Mouse (Mus musculus): ENCODE data around the gene Tnk2. TPM values are rescaled to one million over a fixed set of nuclear protein-coding genes. Genes with fewer than 3 reads are reported as not detected.
"Not testable (repeated sequence)": the region's sequence is repeated elsewhere in the genome, so short reads cannot be mapped to it uniquely, and the experiment has no call there.

Tnk2 gene
- polyA plus RNA-seq, 1 experiment from 2014 or later, result 24.2 TPM

DNA sequence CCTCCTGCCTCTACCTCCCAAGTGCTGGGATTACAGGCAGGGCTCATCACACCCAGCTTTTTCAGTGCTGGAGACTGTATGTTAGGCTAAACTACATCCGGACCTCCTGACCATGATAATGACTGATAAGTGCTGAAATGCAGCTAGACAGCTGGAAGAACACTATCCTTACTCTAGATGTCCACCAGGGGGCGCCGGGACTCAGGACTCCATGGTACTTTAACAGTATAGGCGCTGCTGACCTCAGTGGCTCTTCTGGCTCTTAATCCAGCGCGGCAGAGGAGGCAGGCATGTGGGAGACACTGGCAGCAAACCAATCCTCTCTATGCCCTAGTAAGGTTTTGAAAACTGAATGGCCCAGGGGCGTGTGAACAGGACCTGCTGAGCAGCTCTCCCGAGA, 5.2 kb upstream of the Tnk2 start:
- peak; percentile 59; the same call in 1 of the 2 replicates for ATAC-seq (replicated peaks)
- Histone ChIP-seq H3K36me3 (replicated peaks) (no peaks in the 10 kb centered on the region), H3K27ac (no peak overlapping the region), H3K4me2 (no peak overlapping the region), H3K4me3 (no peak overlapping the region), H3K4me1 (peaks cover 3% of the 10 kb centered on the region; the same call in 1 of the 2 replicates), H3K9ac (no peak overlapping the region), H3K9me3 (no peaks in the 10 kb centered on the region), H3K27me3 (replicated peaks) (no peaks in the 10 kb centered on the region)
- 6% methylated on average over 8 of the region's 8 CpGs for WGBS

DNA sequence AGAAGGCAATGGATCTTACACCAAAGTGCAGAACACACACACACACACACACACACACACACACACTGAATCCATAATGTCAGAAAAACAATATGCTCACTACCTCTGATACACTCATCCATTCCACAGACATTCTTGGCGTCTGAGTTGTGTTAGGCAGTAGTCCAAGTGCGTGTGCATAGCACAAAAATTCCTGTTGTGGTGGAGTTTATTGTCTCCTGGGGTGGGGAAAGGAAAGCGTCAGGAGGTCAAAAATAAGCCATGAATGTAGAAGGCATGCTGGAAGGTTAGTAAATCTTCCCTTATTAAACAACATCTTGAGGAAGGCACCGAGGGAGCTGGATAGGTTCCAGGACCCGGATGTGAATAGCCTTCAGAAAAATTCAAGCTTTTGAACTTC, 3.6 kb upstream of the Tnk2 start:
- H3K4me3 ChIP-seq, result no peak overlapping the region
- no peak overlapping the region for H3K9ac ChIP-seq
- peaks cover 9% of the 10 kb centered on the region for H3K4me1 ChIP-seq
- no peak for ATAC-seq (replicated peaks)
- no peaks in the 10 kb centered on the region for H3K36me3 ChIP-seq (replicated peaks)
- H3K27ac ChIP-seq, result no peak overlapping the region
- H3K4me2 ChIP-seq, result no peak overlapping the region
- H3K9me3 ChIP-seq, result no peaks in the 10 kb centered on the region
- 80% methylated on average over 5 of the region's 5 CpGs for WGBS
- H3K27me3 ChIP-seq (replicated peaks), result no peaks in the 10 kb centered on the region

DNA sequence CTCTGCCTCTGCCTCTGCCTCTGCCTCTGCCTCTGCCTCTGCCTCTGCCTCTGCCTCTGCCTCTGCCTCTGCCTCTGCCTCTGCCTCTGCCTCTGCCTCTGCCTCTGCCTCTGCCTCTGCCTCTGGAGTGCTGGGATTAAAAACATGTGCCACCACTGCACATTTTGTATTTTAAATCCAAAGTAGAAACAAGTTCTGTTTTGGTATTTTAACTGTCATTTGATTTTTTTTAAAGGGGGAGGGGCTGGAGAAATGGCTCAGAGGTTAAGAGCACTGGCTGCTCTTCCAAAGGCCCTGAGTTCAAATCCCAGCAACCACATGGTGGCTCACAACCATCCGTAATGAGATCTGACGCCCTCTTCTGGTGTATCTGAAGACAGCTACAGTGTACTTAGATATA, 3.0 kb upstream of the Tnk2 start:
- not testable (repeated sequence) for ATAC-seq (replicated peaks); H3K4me2 ChIP-seq; H3K9me3 ChIP-seq; H3K4me3 ChIP-seq; H3K9ac ChIP-seq; H3K27me3 ChIP-seq (replicated peaks); H3K27ac ChIP-seq; H3K36me3 ChIP-seq (replicated peaks)
- WGBS, result 71% methylated on average over 2 of the region's 2 CpGs
- peaks cover 15% of the 10 kb centered on the region for H3K4me1 ChIP-seq

- Histone ChIP-seq H3K27me3 (replicated peaks) (no peaks in the 10 kb centered on the region), H3K4me1 (peaks cover 24% of the 10 kb centered on the region), H3K27ac (no peak overlapping the region), H3K9me3 (no peaks in the 10 kb centered on the region), H3K36me3 (replicated peaks) (no peaks in the 10 kb centered on the region), H3K4me2 (no peak overlapping the region), H3K9ac (no peak overlapping the region), H3K4me3 (no peak overlapping the region)
- 64% methylated on average over 20 of the region's 20 CpGs for WGBS
- no peak for ATAC-seq (replicated peaks)
Measured at GRCm38 (mm10) chr16:32641440-32642219, 2.0 kb upstream of the Tnk2 start.

GRCm38 (mm10) chr16:32642280-32642679, 1.4 kb upstream of the Tnk2 start:
- no peaks in the 10 kb centered on the region for H3K9me3 ChIP-seq
- no peaks in the 10 kb centered on the region for H3K27me3 ChIP-seq (replicated peaks)
- H3K9ac ChIP-seq, result no peak overlapping the region
- no peak overlapping the region for H3K27ac ChIP-seq
- H3K36me3 ChIP-seq (replicated peaks), result no peaks in the 10 kb centered on the region
- no peak overlapping the region for H3K4me2 ChIP-seq
- peaks cover 24% of the 10 kb centered on the region for H3K4me1 ChIP-seq
- H3K4me3 ChIP-seq, result no peak overlapping the region
- 44% methylated on average over 13 of the region's 13 CpGs for WGBS
- no peak for ATAC-seq (replicated peaks)

- Histone ChIP-seq H3K4me3 (peak overlapping the region; percentile 71), H3K4me1 (peaks cover 24% of the 10 kb centered on the region), H3K36me3 (replicated peaks) (no peaks in the 10 kb centered on the region), H3K27me3 (replicated peaks) (no peaks in the 10 kb centered on the region), H3K27ac (peak overlapping the region; percentile 88), H3K4me2 (peak overlapping the region; percentile 76), H3K9ac (peak overlapping the region; percentile 71), H3K9me3 (no peaks in the 10 kb centered on the region)
- WGBS, result under 1% methylated on average over 53 of the region's 82 CpGs
- ATAC-seq (replicated peaks), result peak; percentile 74
Measured at GRCm38 (mm10) chr16:32644069-32644800, 561 bp downstream of the Tnk2 start.

DNA sequence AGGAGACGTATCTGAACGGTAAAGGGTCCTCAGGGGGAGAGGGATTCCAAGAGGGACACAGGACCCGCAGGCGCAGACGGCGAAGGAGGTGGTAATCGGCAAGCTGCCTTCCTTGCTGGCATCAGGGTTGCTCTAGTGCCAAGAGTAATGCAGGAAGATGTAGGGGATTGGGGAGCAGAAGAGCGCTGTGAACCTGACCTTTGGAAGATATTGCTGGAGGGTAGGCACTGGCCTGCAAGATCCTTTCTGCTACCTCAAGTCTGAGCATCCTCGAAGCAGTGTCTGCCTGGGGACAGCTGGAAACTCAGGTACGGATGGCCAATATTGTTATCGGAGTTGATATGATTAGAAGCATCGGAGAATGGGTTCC, 1.1 kb downstream of the Tnk2 start:
- Histone ChIP-seq H3K27me3 (replicated peaks) (no peaks in the 10 kb centered on the region), H3K4me3 (peak overlapping the region; percentile 71), H3K9me3 (no peaks in the 10 kb centered on the region), H3K36me3 (replicated peaks) (no peaks in the 10 kb centered on the region), H3K27ac (peak overlapping the region; percentile 88), H3K4me1 (peaks cover 24% of the 10 kb centered on the region), H3K9ac (peak overlapping the region; percentile 71), H3K4me2 (peak overlapping the region; percentile 76)
- ATAC-seq (replicated peaks), result no peak
- 12% methylated on average over 12 of the region's 12 CpGs for WGBS

DNA sequence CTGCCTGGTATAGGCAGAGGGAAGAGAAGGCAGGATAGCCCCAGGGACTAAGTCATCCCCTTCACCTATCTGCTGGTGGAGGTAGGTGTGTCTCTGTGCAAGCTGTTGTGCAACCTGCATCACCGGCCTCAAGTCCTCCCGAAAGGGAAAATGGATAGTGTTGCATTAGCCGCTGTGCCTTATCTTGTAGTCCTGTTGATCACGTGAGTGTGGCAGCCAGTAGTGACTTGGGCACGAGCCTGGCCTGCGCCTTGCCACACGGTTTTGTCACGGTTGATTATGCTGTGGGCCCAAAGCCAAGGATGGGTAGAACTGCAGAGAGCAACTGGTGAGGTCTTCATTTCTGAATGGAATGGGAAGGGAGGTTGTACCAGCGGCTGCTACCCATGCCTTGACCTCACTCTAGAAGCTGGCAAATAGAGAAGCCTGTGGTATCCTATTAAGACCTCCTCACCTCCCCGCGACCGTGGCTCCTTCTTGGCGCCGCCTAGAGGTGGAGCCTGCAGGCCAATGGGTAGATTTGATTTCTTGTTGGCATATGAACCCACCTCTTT, 1.8 kb downstream of the Tnk2 start:
- H3K27ac ChIP-seq, result peak overlapping the region; percentile 88; the same call in 1 of the 2 replicates
- H3K4me2 ChIP-seq, result peak overlapping the region; percentile 76
- peaks cover 24% of the 10 kb centered on the region for H3K4me1 ChIP-seq
- 14% methylated on average over 14 of the region's 14 CpGs for WGBS
- no peaks in the 10 kb centered on the region for H3K9me3 ChIP-seq
- peak overlapping the region; percentile 71; the same call in 1 of the 2 replicates for H3K9ac ChIP-seq
- peak overlapping the region; percentile 71 for H3K4me3 ChIP-seq
- H3K27me3 ChIP-seq (replicated peaks), result no peaks in the 10 kb centered on the region
- peak; percentile 43 for ATAC-seq (replicated peaks)
- no peaks in the 10 kb centered on the region for H3K36me3 ChIP-seq (replicated peaks)

DNA sequence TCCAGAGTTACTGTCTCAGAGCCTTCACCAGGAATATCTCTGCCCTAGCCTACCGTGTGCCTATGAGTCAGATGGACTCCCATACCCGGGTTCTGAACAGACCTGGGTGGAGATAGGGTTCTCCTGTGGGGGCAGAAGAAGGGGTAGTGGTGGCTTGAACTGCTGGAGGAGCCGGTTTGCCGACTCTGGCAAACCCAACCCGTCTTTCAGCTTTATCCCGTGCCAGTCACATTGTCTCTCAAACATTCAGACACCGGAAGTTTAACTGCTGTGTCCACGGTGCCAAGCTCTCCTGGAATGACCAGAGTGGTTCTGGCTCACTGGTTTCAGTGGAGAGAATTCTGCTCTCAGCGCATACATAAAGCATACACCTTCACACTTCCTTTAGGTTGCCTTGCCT, 2.3 kb downstream of the Tnk2 start:
- H3K4me3 ChIP-seq, result peak overlapping the region; percentile 71; the same call in 1 of the 2 replicates
- H3K9ac ChIP-seq, result no peak overlapping the region
- ATAC-seq (replicated peaks), result no peak
- peaks cover 24% of the 10 kb centered on the region for H3K4me1 ChIP-seq
- H3K4me2 ChIP-seq, result peak overlapping the region; percentile 76
- H3K27me3 ChIP-seq (replicated peaks), result no peaks in the 10 kb centered on the region
- H3K27ac ChIP-seq, result no peak overlapping the region
- no peaks in the 10 kb centered on the region for H3K36me3 ChIP-seq (replicated peaks)
- no peaks in the 10 kb centered on the region for H3K9me3 ChIP-seq
- WGBS, result 84% methylated on average over 9 of the region's 9 CpGs

DNA sequence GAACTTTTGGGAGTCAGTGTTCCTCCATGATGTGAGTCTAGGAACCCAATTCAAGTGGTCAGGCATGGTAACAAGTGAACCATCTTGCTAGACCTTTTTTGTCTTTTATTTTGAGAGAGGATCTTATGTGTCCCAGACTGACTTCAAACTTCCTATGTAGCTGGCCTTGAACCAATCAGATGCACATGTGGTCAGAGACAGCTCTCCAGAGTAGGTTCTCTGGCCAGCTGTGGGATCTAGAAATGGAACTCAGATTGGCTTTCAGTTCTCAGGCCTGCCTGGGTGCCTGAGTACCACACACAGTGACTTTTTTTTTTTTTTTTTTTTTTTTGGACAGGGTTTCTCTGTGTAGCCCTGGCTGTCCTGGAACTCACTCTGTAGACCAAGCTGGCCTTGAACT, 4.0 kb downstream of the Tnk2 start:
- no peak overlapping the region for H3K9ac ChIP-seq
- H3K9me3 ChIP-seq, result no peaks in the 10 kb centered on the region
- no peak overlapping the region for H3K4me2 ChIP-seq
- H3K36me3 ChIP-seq (replicated peaks), result no peaks in the 10 kb centered on the region
- H3K4me1 ChIP-seq, result peaks cover 20% of the 10 kb centered on the region
- H3K27me3 ChIP-seq (replicated peaks), result no peaks in the 10 kb centered on the region
- no peak for ATAC-seq (replicated peaks)
- H3K4me3 ChIP-seq, result no peak overlapping the region
- H3K27ac ChIP-seq, result no peak overlapping the region

GRCm38 (mm10) chr16:32650461-32650860, 6.8 kb downstream of the Tnk2 start:
- no peaks in the 10 kb centered on the region for H3K27me3 ChIP-seq (replicated peaks)
- no peak overlapping the region for H3K9ac ChIP-seq
- H3K4me1 ChIP-seq, result peaks cover 15% of the 10 kb centered on the region
- H3K27ac ChIP-seq, result no peak overlapping the region
- ATAC-seq (replicated peaks), result no peak
- H3K4me2 ChIP-seq, result no peak overlapping the region
- no peak overlapping the region for H3K4me3 ChIP-seq
- H3K9me3 ChIP-seq, result no peaks in the 10 kb centered on the region
- H3K36me3 ChIP-seq (replicated peaks), result no peaks in the 10 kb centered on the region

DNA sequence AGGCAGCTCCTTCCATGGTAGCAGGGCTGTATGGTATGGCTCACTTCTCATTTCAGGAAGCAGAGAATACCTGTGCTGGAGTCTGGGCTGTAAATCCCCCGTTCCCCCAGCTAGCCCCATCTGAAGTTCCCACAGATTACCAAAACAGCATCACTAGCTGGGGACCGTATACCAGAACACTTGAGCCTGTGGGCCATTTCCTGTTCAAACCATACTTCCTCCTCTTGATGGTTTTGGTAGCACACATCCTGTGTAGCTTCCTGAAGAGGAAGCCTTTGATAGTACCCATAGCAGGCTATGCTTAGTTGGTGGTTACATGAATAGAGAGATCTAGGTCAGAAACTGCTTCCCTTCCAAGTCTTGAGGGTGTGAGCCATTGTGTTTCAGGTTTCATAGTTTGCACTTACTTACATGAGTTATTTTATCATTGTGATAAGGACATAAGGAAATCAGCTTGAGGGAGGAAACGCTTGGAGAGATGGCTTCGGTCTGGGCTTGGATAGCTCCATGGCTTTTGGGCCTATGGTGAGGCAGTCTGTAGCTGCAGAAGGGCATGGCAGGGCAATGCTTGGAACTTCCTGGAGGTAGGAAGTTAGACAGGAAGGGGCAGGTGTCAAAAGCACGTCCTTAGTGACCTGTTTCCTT, 7.4 kb downstream of the Tnk2 start:
- no peaks in the 10 kb centered on the region for H3K27me3 ChIP-seq (replicated peaks)
- no peaks in the 10 kb centered on the region for H3K9me3 ChIP-seq
- no peak overlapping the region for H3K4me2 ChIP-seq
- no peak for ATAC-seq (replicated peaks)
- H3K4me1 ChIP-seq, result peaks cover 9% of the 10 kb centered on the region
- H3K9ac ChIP-seq, result no peak overlapping the region
- H3K4me3 ChIP-seq, result no peak overlapping the region
- no peaks in the 10 kb centered on the region for H3K36me3 ChIP-seq (replicated peaks)
- no peak overlapping the region for H3K27ac ChIP-seq
- 94% methylated on average over 5 of the region's 5 CpGs for WGBS

All from midbrain, embryonic 15.5 days (tissue).